Mouse (Mus musculus) urinary bladder, postnatal 14 days (tissue): ENCODE data around the gene Cdk1.
"Not testable (repeated sequence)": the region's sequence is repeated elsewhere in the genome, so short reads cannot be mapped to it uniquely, and the experiment has no call there.

ENCODE experiments used
- DNase-seq: peaks from one replicate; pipeline ENCODE4 v3.0.0; 2021; ENCODE audit warnings: low spot score

The Cdk1 gene

GRCm38 (mm10) chr10:69352212-69353085 lies at the start of gene Cdk1:
Gene Cdk1, minus strand, starts transcription at chr10:69352938.
- peak; percentile 98 for DNase-seq

GRCm38 (mm10) chr10:69399814-69400385 lies 47.2 kb upstream of the Cdk1 start:
- DNase-seq: no peak

- peak; percentile 62 for DNase-seq
These were observed 46.2 kb upstream of the Cdk1 start, which contains the start of gene Ank3 for GRCm38 (mm10) chr10:69398763-69399590. Gene Ank3, plus strand, starts transcription at chr10:69398773.

GRCm38 (mm10) chr10:69398197-69398762 lies 45.5 kb upstream of the Cdk1 start:
- DNase-seq: peak; percentile 8

- no peak for DNase-seq
These were observed 36.8 kb upstream of the Cdk1 start for GRCm38 (mm10) chr10:69389511-69389910.

GRCm38 (mm10) chr10:69386767-69387166 lies 34.0 kb upstream of the Cdk1 start:
- DNase-seq: no peak

- no peak for DNase-seq
These were observed 32.4 kb upstream of the Cdk1 start for GRCm38 (mm10) chr10:69385136-69385535.

GRCm38 (mm10) chr10:69384640-69385039 lies 31.9 kb upstream of the Cdk1 start:
- DNase-seq: no peak

- DNase-seq: no peak
These were observed 30.4 kb upstream of the Cdk1 start for GRCm38 (mm10) chr10:69383186-69383585.

GRCm38 (mm10) chr10:69375154-69375553 lies 22.4 kb upstream of the Cdk1 start:
- no peak for DNase-seq

- no peak for DNase-seq
These were observed 21.2 kb upstream of the Cdk1 start for GRCm38 (mm10) chr10:69373796-69374550.

- DNase-seq: no peak
These were observed 19.3 kb upstream of the Cdk1 start for GRCm38 (mm10) chr10:69372061-69372460.

GRCm38 (mm10) chr10:69371441-69371840 lies 18.7 kb upstream of the Cdk1 start:
- DNase-seq: peak; percentile 29

- no peak for DNase-seq
These were observed 16.6 kb upstream of the Cdk1 start for GRCm38 (mm10) chr10:69369321-69369720.

- no peak for DNase-seq
These were observed 14.2 kb upstream of the Cdk1 start for GRCm38 (mm10) chr10:69366877-69367387.

- DNase-seq: no peak
These were observed 13.5 kb upstream of the Cdk1 start for GRCm38 (mm10) chr10:69366208-69366607.

GRCm38 (mm10) chr10:69359666-69360065 lies 6.9 kb upstream of the Cdk1 start:
- DNase-seq: no peak

GRCm38 (mm10) chr10:69353086-69353479 lies 345 bp upstream of the Cdk1 start:
- not testable (repeated sequence) for DNase-seq

- DNase-seq: no peak
These were observed 911 bp downstream of the Cdk1 start for GRCm38 (mm10) chr10:69351842-69352211.

GRCm38 (mm10) chr10:69351071-69351841 lies 1.5 kb downstream of the Cdk1 start:
- DNase-seq: no peak
